8 mouse cellular contexts compared by ENCODE assay signal in the genomic region with DNA sequence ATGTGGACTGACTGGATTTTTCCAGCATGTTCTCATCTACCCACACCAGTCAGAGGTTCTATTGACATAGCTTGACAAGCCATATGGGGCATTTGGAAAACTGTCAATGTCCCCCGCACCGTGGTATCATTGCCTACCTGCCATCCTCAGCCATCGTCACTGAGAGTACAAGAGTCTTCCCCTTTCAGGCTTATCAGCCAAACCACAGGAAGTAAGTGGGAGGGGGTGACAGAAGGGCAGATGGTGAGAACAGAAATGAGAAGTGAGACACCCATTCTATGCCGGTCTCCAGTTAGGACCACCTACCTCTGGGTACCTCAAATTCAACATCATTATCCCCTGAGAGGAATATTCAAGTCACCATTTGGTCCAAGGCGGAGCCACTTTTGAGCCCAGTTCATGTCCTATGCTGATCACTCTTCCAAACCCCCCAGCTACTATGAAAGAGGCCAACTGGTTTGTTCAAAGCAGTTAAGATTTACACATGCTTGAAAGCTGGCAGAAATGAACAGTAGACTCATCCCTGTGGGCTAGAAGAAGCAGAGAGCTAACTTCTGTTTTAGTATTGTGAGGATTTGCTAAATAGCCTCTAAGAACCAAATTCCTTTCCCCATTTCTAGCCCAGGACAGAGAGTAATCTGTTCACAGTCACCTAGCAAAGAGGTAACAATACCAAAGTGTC. TPM values are rescaled to one million over a fixed set of nuclear protein-coding genes. Genes with fewer than 3 reads are reported as not detected.
DNase-seq lines count a peak whose midpoint lies in the region; ATAC-seq and TF ChIP-seq lines count a peak whose summit lies in the region.
"Had no signal": no experiment of that assay in that cellular context is flagged by ENCODE, and none has a peak within 500 bp of the region (broad histone marks: within the 10 kb centered on the region; RNA-seq: fewer than 3 reads in every experiment).

No protein-coding gene starts in this region.

- peaks cover under 1% of the 10 kb centered on the region; the same call in 1 of the 2 replicates for H3K9me3 ChIP-seq in megakaryocyte, embryonic 14.5 days
- no peaks in the 10 kb centered on the region for H3K9me3 ChIP-seq in kidney, embryonic 16.5 days (ENCODE audit: low read length)

- peaks cover 12% of the 10 kb centered on the region for H3K4me1 ChIP-seq in bone marrow, adult 2 months (ENCODE audit: control insufficient read depth, insufficient read depth, low read length)
- peaks cover 26% of the 10 kb centered on the region for H3K4me1 ChIP-seq in megakaryocyte, embryonic 14.5 days
- H3K4me1 ChIP-seq in thymus, adult 2 months (replicated peaks; ENCODE audit: control insufficient read depth, insufficient read depth, low read length), result peaks cover 29% of the 10 kb centered on the region
- H3K4me1 ChIP-seq in kidney, embryonic 16.5 days (ENCODE audit: insufficient read depth, low read length), result peaks cover 3% of the 10 kb centered on the region; the same call in 1 of the 2 replicates

- H3K27me3 ChIP-seq in megakaryocyte, embryonic 14.5 days (replicated peaks), result peaks cover 72% of the 10 kb centered on the region
- H3K27me3 ChIP-seq in thymus, adult 2 months (ENCODE audit: control insufficient read depth, insufficient read depth, low read length), result no peaks in the 10 kb centered on the region
- no peaks in the 10 kb centered on the region for H3K27me3 ChIP-seq in kidney, embryonic 16.5 days (ENCODE audit: insufficient read depth, low read length)

- peak overlapping the region; percentile 52 for H3K4me3 ChIP-seq in bone marrow, adult 2 months (replicated peaks; ENCODE audit: control insufficient read depth, low read depth, low read length)
- peak overlapping the region; percentile 36 for H3K4me3 ChIP-seq in megakaryocyte, embryonic 14.5 days (replicated peaks)
- no peak overlapping the region for H3K4me3 ChIP-seq in thymus, adult 2 months (ENCODE audit: control insufficient read depth, insufficient read depth, low read length)
- H3K4me3 ChIP-seq in kidney, embryonic 16.5 days (ENCODE audit: low read length), result no peak overlapping the region

- H3K36me3 ChIP-seq in megakaryocyte, embryonic 14.5 days (replicated peaks; ENCODE audit: low read length), result no peaks in the 10 kb centered on the region
- no peaks in the 10 kb centered on the region for H3K36me3 ChIP-seq in thymus, adult 2 months (ENCODE audit: control insufficient read depth, insufficient read depth, low read length)
- no peaks in the 10 kb centered on the region for H3K36me3 ChIP-seq in kidney, embryonic 16.5 days (ENCODE audit: insufficient read depth, low read length)

- peak overlapping the region; percentile 46; the same call in 1 of the 2 replicates for H3K27ac ChIP-seq in bone marrow, adult 2 months (ENCODE audit: control insufficient read depth, insufficient read depth, low read depth, low read length, poor library complexity)
- 0 out of 2 replicates have a peak overlapping the region, but pooled peaks have one; percentile 25 for H3K27ac ChIP-seq in thymus, adult 2 months (ENCODE audit: control insufficient read depth, insufficient read depth, low read length)
- H3K27ac ChIP-seq in kidney, embryonic 16.5 days (ENCODE audit: low read length), result no peak overlapping the region

- peak; percentile 72 for DNase-seq in thymus, adult 2 months
- no peak for DNase-seq in layer of hippocampus, adult 9-11 months
- DNase-seq in kidney, postnatal 36 days, result no peak
- DNase-seq: forebrain, postnatal 0 days had no signal

- no peak for TF ChIP-seq CTCF in bone marrow, adult 2 months (IDR thresholded peaks at IDR 0.05; ENCODE audit: control insufficient read depth, insufficient read depth, low read length)
- TF ChIP-seq CTCF in thymus, adult 2 months (IDR thresholded peaks at IDR 0.05; ENCODE audit: borderline replicate concordance, control insufficient read depth, extremely low read depth, insufficient read depth, low read length, poor library complexity), result no peak

- H3K4me2 ChIP-seq in kidney, embryonic 16.5 days (replicated peaks; ENCODE audit: low read depth, low read length), result no peak overlapping the region

- peak; percentile 84 for ATAC-seq in CD4-positive, CD25-positive, alpha-beta regulatory T cell, adult 4 months
- ATAC-seq in kidney, embryonic 16.5 days (ENCODE audit: low FRiP score, low TSS enrichment), result no peak
- ATAC-seq: forebrain, postnatal 0 days had no signal

- no peak for TF ChIP-seq POLR2A in bone marrow, adult 2 months (IDR thresholded peaks at IDR 0.05; ENCODE audit: borderline replicate concordance, control insufficient read depth, low read depth, low read length)
- no peak for TF ChIP-seq POLR2A in thymus, adult 2 months (IDR thresholded peaks at IDR 0.05; ENCODE audit: control insufficient read depth, extremely low read depth, insufficient read depth, low read length, poor library complexity)

- 9% methylated on average over 5 of the region's 5 CpGs for WGBS in bone marrow, adult 2 months
- 12% methylated on average over 5 of the region's 5 CpGs for WGBS in thymus, adult 2 months
- WGBS in kidney, embryonic 16.5 days, result 84% methylated on average over 5 of the region's 5 CpGs

- no peak overlapping the region for H3K9ac ChIP-seq in kidney, embryonic 16.5 days (replicated peaks; ENCODE audit: low read length)
- H3K9ac ChIP-seq: forebrain, postnatal 0 days had no signal

RNA-seq across cellular contexts. Expression of gene Chst15, which starts 48.8 kb away (rescaled TPM):
- 1 to 10 TPM; 6.0 to 9.2 TPM for polyA plus RNA-seq in CD4-positive, CD25-positive, alpha-beta regulatory T cell, adult 4 months (2017; shearing (Covaris generic))
- polyA plus RNA-seq in bone marrow, adult 2 months (2011; ENCODE audit: insufficient read depth, insufficient read length, low replicate concordance, missing spikeins), result 14.3 and 34.6 TPM in 2 replicates
- 0.15 TPM in 1 of 2 replicates, not detected in the other for polyA plus RNA-seq in megakaryocyte, embryonic 14.5 days (2012; ENCODE audit: insufficient read depth, low replicate concordance)
- 7.4 and 8.9 TPM in 2 replicates for polyA plus RNA-seq in thymus, adult 2 months (2012; rRNA removed)
- polyA plus RNA-seq in kidney, embryonic 16.5 days (2015; fragmentation: Nextera tagmentation; extraction: Ambion mirVana), result 19.7 and 21.0 TPM in 2 replicates

Comparison
In these comparisons a context has a peak if more than half of its experiments do, and no peak if none do; other contexts are left out.
1. H3K4me3 ChIP-seq: peak in bone marrow, adult 2 months (single experiment) and megakaryocyte, embryonic 14.5 days (single experiment); none in thymus, adult 2 months (single experiment) and kidney, embryonic 16.5 days (single experiment).